Mouse (Mus musculus): ENCODE measurements around the gene Fam229b. TPM values are rescaled to one million over a fixed set of nuclear protein-coding genes. Genes with fewer than 3 reads are reported as not detected.
A peak's percentile ranks its signal among the peaks of the same experiment; 100 is the strongest.

The Fam229b gene
- 18.4 and 20.8 TPM in 2 replicates for polyA plus RNA-seq (2016; fragmentation: Nextera tagmentation; extraction: Ambion mirVana)

- H3K27ac ChIP-seq: peak within 1 kb of the TSS; percentile 69
- WGBS: 6% methylated on average over 47 of the region's 47 CpGs
- H3K4me1 ChIP-seq: peaks cover 11% of the 10 kb centered on the region
- H3K36me3 ChIP-seq: peaks cover 6% of the 10 kb centered on the region; the same call in 1 of the 2 replicates
- H3K27me3 ChIP-seq: no peaks in the 10 kb centered on the region
- H3K9me3 ChIP-seq (replicated peaks): no peaks in the 10 kb centered on the region
- peak within 1 kb of the TSS; percentile 87 for H3K4me2 ChIP-seq (replicated peaks)
- peak within 1 kb of the TSS; percentile 77 for H3K9ac ChIP-seq
- H3K4me3 ChIP-seq: peak within 1 kb of the TSS; percentile 71
- ATAC-seq (ENCODE audit: low FRiP score): peak; percentile 93
Measured at GRCm38 (mm10) chr10:39133462-39134310, at the start of gene Fam229b, which contains the start of gene Tube1. Fam229b (minus strand) TSS chr10:39133914. Tube1 (plus strand) TSS chr10:39133976.

- Histone ChIP-seq H3K9me3 (replicated peaks) (0 out of 2 replicates have a peak, but pooled peaks cover 5% of the 10 kb centered on the region), H3K4me3 (no peak overlapping the region), H3K36me3 (no peaks in the 10 kb centered on the region), H3K9ac (no peak overlapping the region), H3K4me2 (replicated peaks) (no peak overlapping the region), H3K27ac (no peak overlapping the region), H3K27me3 (no peaks in the 10 kb centered on the region), H3K4me1 (peaks cover 16% of the 10 kb centered on the region)
- ATAC-seq (ENCODE audit: low FRiP score): no peak
- 87% methylated on average over 5 of the region's 5 CpGs for WGBS
Measured at GRCm38 (mm10) chr10:39176981-39177380, 43.3 kb upstream of the Fam229b start.

DNA sequence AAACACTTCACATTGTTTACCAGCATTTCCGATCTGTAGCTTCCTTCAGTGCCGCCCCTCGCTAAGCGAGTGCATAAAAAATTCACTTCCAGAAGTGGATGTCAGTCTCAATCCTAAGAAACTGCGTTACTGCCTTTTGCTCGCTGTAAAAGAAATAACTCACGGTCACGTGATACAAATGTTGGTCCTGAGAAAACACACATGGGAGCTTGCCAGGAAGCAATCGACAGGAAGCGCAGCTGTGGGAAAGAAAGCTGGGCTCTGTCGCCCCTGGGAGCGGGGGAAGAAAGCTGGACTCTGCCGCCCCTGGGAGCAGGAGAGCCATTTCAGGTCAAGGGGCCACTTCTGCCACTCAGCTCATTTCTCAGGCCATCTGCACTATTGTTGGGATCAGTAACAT, 39.4 kb upstream of the Fam229b start:
- Histone ChIP-seq H3K4me1 (peaks cover 21% of the 10 kb centered on the region), H3K4me3 (no peak overlapping the region), H3K9ac (no peak overlapping the region), H3K9me3 (replicated peaks) (0 out of 2 replicates have a peak, but pooled peaks cover under 1% of the 10 kb centered on the region), H3K27me3 (no peaks in the 10 kb centered on the region), H3K27ac (peak overlapping the region; percentile 94), H3K4me2 (replicated peaks) (peak overlapping the region; percentile 38), H3K36me3 (no peaks in the 10 kb centered on the region)
- WGBS: 36% methylated on average over 13 of the region's 13 CpGs
- ATAC-seq (ENCODE audit: low FRiP score): no peak

GRCm38 (mm10) chr10:39172540-39172931, 38.8 kb upstream of the Fam229b start:
- 72% methylated on average over 6 of the region's 6 CpGs for WGBS
- no peak for ATAC-seq (ENCODE audit: low FRiP score)
- no peaks in the 10 kb centered on the region for H3K27me3 ChIP-seq
- no peak overlapping the region for H3K4me3 ChIP-seq
- H3K9ac ChIP-seq: 0 out of 2 replicates have a peak overlapping the region, but pooled peaks have one; percentile 10
- H3K4me1 ChIP-seq: peaks cover 21% of the 10 kb centered on the region
- H3K27ac ChIP-seq: peak overlapping the region; percentile 94
- no peaks in the 10 kb centered on the region for H3K36me3 ChIP-seq
- H3K4me2 ChIP-seq (replicated peaks): peak overlapping the region; percentile 59
- no peaks in the 10 kb centered on the region for H3K9me3 ChIP-seq (replicated peaks)

DNA sequence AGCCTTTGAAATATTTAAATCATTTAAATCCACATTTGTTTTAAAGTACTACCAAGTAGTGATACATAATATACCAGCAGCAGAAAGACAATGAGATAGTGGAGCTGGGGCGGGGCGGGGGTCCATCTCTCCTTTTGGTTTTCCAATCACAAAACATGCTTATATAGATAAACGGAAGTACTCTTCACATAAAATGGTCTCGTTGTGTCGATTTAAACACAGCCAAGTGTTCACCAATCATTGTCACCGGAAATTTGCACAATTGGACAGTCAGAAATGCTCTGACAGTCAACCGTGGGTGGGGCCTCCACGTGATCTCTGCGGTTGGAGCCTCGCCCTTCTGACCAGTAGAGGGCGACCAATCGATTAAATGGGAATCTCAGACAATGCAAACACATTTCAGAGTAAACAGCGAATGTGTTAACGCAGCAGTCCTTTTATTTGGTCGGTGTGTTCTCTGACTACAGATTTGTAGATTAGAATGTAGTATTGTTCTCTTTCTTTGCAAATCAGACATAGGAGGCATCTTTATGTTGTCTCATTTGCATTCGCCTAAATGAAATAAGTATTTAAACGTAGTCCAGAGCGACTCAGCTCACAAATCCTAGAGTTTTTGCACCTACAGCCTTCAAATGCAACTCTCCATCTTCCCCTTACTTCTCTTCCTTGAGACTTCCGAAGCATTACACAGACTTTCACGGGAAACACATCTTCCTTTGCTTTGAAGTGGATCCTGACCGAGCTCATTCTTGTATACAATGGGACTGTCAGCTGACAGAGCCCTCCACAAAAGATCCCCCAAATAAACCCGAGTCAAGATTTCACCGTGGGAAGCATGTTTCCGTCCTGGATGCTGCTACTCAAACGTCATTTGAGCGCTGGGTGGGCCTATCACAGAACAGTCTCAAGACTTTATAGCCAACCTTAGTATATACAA, 38.2 kb upstream of the Fam229b start:
- Histone ChIP-seq H3K4me1 (peaks cover 21% of the 10 kb centered on the region), H3K36me3 (no peaks in the 10 kb centered on the region), H3K27me3 (0 out of 2 replicates have a peak, but pooled peaks cover 2% of the 10 kb centered on the region), H3K9ac (peak overlapping the region; percentile 39; the same call in 1 of the 2 replicates), H3K4me3 (peak overlapping the region; percentile 32), H3K9me3 (replicated peaks) (no peaks in the 10 kb centered on the region), H3K27ac (peak overlapping the region; percentile 94), H3K4me2 (replicated peaks) (peak overlapping the region; percentile 59)
- 9% methylated on average over 26 of the region's 26 CpGs for WGBS
- peak; percentile 87 for ATAC-seq (ENCODE audit: low FRiP score)

GRCm38 (mm10) chr10:39171134-39171533, 37.4 kb upstream of the Fam229b start:
- ATAC-seq (ENCODE audit: low FRiP score): peak; percentile 95
- H3K4me1 ChIP-seq: peaks cover 21% of the 10 kb centered on the region

DNA sequence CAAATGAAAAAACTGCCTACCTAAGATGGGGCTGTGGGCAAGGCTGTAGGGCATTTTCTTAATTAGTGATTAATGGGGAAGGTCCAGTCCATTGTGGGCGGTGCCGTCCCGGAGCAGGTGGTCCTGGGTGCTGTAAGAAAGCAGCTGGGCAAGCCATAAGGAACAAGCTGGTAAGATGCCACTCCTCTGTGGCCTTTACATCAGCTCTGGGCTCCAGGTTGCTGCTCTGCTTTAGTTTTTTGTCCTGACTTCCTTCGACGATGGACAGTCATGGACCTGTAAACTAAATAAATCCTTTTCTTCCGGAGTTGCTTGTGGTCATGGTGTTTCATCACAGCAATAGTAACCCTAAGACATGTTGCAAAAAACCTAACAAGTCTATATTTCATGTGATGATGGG, 37.0 kb upstream of the Fam229b start:
- no peak overlapping the region for H3K27ac ChIP-seq
- peak overlapping the region; percentile 59 for H3K4me2 ChIP-seq (replicated peaks)
- no peaks in the 10 kb centered on the region for H3K9me3 ChIP-seq (replicated peaks)
- H3K4me3 ChIP-seq: no peak overlapping the region
- no peaks in the 10 kb centered on the region for H3K36me3 ChIP-seq
- H3K27me3 ChIP-seq: 0 out of 2 replicates have a peak, but pooled peaks cover 2% of the 10 kb centered on the region
- peak; percentile 6; the same call in 1 of the 2 replicates for ATAC-seq (ENCODE audit: low FRiP score)
- 11% methylated on average over 6 of the region's 6 CpGs for WGBS
- no peak overlapping the region for H3K9ac ChIP-seq
- H3K4me1 ChIP-seq: peaks cover 25% of the 10 kb centered on the region

More at GRCm38 (mm10) chr10:39171134-39171533, 37.4 kb upstream of the Fam229b start:
- Histone ChIP-seq H3K4me3 (peak overlapping the region; percentile 32), H3K27ac (peak overlapping the region; percentile 94), H3K9ac (peak overlapping the region; percentile 39; the same call in 1 of the 2 replicates), H3K9me3 (replicated peaks) (no peaks in the 10 kb centered on the region), H3K27me3 (0 out of 2 replicates have a peak, but pooled peaks cover 2% of the 10 kb centered on the region), H3K36me3 (no peaks in the 10 kb centered on the region), H3K4me2 (replicated peaks) (peak overlapping the region; percentile 59)
- 0% methylated on average over 19 of the region's 19 CpGs for WGBS

GRCm38 (mm10) chr10:39170181-39170580, 36.5 kb upstream of the Fam229b start:
- Histone ChIP-seq H3K9ac (no peak overlapping the region), H3K4me1 (peaks cover 28% of the 10 kb centered on the region), H3K36me3 (no peaks in the 10 kb centered on the region), H3K9me3 (replicated peaks) (no peaks in the 10 kb centered on the region), H3K27me3 (0 out of 2 replicates have a peak, but pooled peaks cover 2% of the 10 kb centered on the region), H3K4me2 (replicated peaks) (peak overlapping the region; percentile 33), H3K4me3 (no peak overlapping the region), H3K27ac (no peak overlapping the region)
- ATAC-seq (ENCODE audit: low FRiP score): no peak
- WGBS: 10% methylated on average over 8 of the region's 8 CpGs

- Histone ChIP-seq H3K27ac (no peak overlapping the region), H3K27me3 (0 out of 2 replicates have a peak, but pooled peaks cover 2% of the 10 kb centered on the region), H3K9ac (no peak overlapping the region), H3K4me3 (no peak overlapping the region), H3K9me3 (replicated peaks) (no peaks in the 10 kb centered on the region), H3K36me3 (no peaks in the 10 kb centered on the region), H3K4me2 (replicated peaks) (peak overlapping the region; percentile 33; the same call in 1 of the 2 replicates), H3K4me1 (peaks cover 28% of the 10 kb centered on the region)
- ATAC-seq (ENCODE audit: low FRiP score): no peak
- 50% methylated on average over 9 of the region's 9 CpGs for WGBS
Measured at GRCm38 (mm10) chr10:39169642-39170041, 35.9 kb upstream of the Fam229b start.

DNA sequence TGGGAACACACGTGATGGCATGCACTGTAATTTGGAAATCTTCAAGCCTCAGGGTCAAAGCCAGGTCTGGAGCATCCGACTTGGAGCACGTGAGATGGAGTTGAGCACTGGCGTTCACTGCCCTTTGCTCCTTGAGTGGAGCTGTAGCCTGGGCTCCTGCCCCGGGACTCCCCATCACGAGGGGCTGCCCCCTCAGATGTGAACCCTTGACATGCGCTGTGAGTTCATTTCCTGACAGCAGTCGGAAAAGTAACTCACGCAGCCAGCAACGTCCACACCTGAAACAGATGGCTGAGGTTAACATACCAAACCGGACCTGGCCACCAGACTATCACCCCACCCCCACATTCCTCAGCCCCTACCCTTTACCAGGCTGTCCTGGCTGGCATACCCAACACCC, 33.9 kb upstream of the Fam229b start:
- H3K4me2 ChIP-seq (replicated peaks): no peak overlapping the region
- H3K27me3 ChIP-seq: 0 out of 2 replicates have a peak, but pooled peaks cover 2% of the 10 kb centered on the region
- ATAC-seq (ENCODE audit: low FRiP score): no peak
- no peak overlapping the region for H3K9ac ChIP-seq
- WGBS: 78% methylated on average over 11 of the region's 11 CpGs
- no peak overlapping the region for H3K27ac ChIP-seq
- H3K9me3 ChIP-seq (replicated peaks): no peaks in the 10 kb centered on the region
- no peak overlapping the region for H3K4me3 ChIP-seq
- H3K36me3 ChIP-seq: no peaks in the 10 kb centered on the region
- peaks cover 21% of the 10 kb centered on the region for H3K4me1 ChIP-seq

DNA sequence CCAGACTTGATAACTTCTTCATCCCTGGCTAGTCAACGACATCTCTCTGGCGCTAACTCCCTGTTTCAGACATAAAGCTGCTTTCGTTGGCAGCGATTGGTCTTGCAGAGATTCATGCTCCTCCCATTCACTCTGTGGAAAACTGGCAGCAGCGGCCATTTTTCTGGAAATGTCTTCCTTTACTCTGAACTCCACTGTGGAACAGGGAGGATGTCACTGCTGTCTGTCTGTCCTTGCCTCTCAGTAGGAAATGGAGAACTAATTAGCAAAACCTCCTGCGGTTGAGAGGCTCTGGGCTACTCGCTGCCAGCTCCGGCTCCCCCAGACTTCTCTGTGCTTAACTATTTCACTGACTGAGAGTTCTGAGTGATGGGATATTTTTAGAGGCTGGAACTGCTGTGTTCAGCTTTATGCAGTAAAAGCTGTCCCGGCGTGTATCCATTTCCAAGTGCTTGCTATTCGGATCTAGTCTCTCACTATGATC, 32.0 kb upstream of the Fam229b start:
- peak overlapping the region; percentile 68 for H3K27ac ChIP-seq
- H3K4me2 ChIP-seq (replicated peaks): peak overlapping the region; percentile 41
- H3K9me3 ChIP-seq (replicated peaks): no peaks in the 10 kb centered on the region
- no peaks in the 10 kb centered on the region for H3K36me3 ChIP-seq
- H3K27me3 ChIP-seq: 0 out of 2 replicates have a peak, but pooled peaks cover 2% of the 10 kb centered on the region
- ATAC-seq (ENCODE audit: low FRiP score): peak; percentile 5; the same call in 1 of the 2 replicates
- H3K4me3 ChIP-seq: peak overlapping the region; percentile 18
- H3K9ac ChIP-seq: no peak overlapping the region
- 38% methylated on average over 11 of the region's 11 CpGs for WGBS
- H3K4me1 ChIP-seq: peaks cover 12% of the 10 kb centered on the region

Measured in hindbrain, embryonic 12.5 days (tissue).